Mouse (Mus musculus): ENCODE data around the gene Prmt1. TPM values are rescaled to one million over a fixed set of nuclear protein-coding genes. Genes with fewer than 3 reads are reported as not detected.

Prmt1 gene
- polyA plus RNA-seq, 1 experiment from 2014 or later = 355 TPM

GRCm38 (mm10) chr7:44986879-44987718, 731 bp upstream of the Prmt1 start:
- H3K4me2 ChIP-seq (ENCODE audit: low read depth, low read length) = peak overlapping the region; percentile 75
- WGBS = under 1% methylated on average over 29 of the region's 29 CpGs
- H3K4me1 ChIP-seq (ENCODE audit: control insufficient read depth, insufficient read depth, low read length) = peaks cover 28% of the 10 kb centered on the region
- H3K27me3 ChIP-seq (ENCODE audit: control insufficient read depth, insufficient read depth, low read length) = no peaks in the 10 kb centered on the region
- no peaks in the 10 kb centered on the region for H3K9me3 ChIP-seq (replicated peaks; ENCODE audit: control insufficient read depth, low read length)
- peak overlapping the region; percentile 94 for H3K27ac ChIP-seq (ENCODE audit: low read length)
- ATAC-seq (replicated peaks; ENCODE audit: extremely low read depth, insufficient read depth, low FRiP score) = 0 out of 2 replicates have a peak, but pooled peaks have one; percentile 5
- H3K36me3 ChIP-seq (ENCODE audit: control insufficient read depth, insufficient read depth) = peaks cover 12% of the 10 kb centered on the region
- peak overlapping the region; percentile 81 for H3K9ac ChIP-seq (ENCODE audit: low read length)
- H3K4me3 ChIP-seq (ENCODE audit: low read length) = peak overlapping the region; percentile 99

- under 1% methylated on average over 44 of the region's 45 CpGs for WGBS
- Histone ChIP-seq H3K9ac (ENCODE audit: low read length) (peak overlapping the region; percentile 99), H3K4me2 (ENCODE audit: low read depth, low read length) (peak overlapping the region; percentile 82), H3K4me1 (ENCODE audit: control insufficient read depth, insufficient read depth, low read length) (peaks cover 28% of the 10 kb centered on the region), H3K9me3 (replicated peaks; ENCODE audit: control insufficient read depth, low read length) (no peaks in the 10 kb centered on the region), H3K27ac (ENCODE audit: low read length) (peak overlapping the region; percentile 97), H3K4me3 (ENCODE audit: low read length) (peak overlapping the region; percentile 99), H3K36me3 (ENCODE audit: control insufficient read depth, insufficient read depth) (peaks cover 22% of the 10 kb centered on the region), H3K27me3 (ENCODE audit: control insufficient read depth, insufficient read depth, low read length) (no peaks in the 10 kb centered on the region)
- no peak for ATAC-seq (replicated peaks; ENCODE audit: extremely low read depth, insufficient read depth, low FRiP score)
Observed at GRCm38 (mm10) chr7:44985595-44986191, 675 bp downstream of the Prmt1 start.

- Histone ChIP-seq H3K9me3 (replicated peaks; ENCODE audit: control insufficient read depth, low read length) (no peaks in the 10 kb centered on the region), H3K27me3 (ENCODE audit: control insufficient read depth, insufficient read depth, low read length) (no peaks in the 10 kb centered on the region), H3K9ac (ENCODE audit: low read length) (peak overlapping the region; percentile 41; the same call in 1 of the 2 replicates), H3K36me3 (ENCODE audit: control insufficient read depth, insufficient read depth) (peaks cover 24% of the 10 kb centered on the region), H3K4me3 (ENCODE audit: low read length) (peak overlapping the region; percentile 99; the same call in 1 of the 2 replicates), H3K4me2 (ENCODE audit: low read depth, low read length) (peak overlapping the region; percentile 82), H3K27ac (ENCODE audit: low read length) (peak overlapping the region; percentile 97), H3K4me1 (ENCODE audit: control insufficient read depth, insufficient read depth, low read length) (peaks cover 28% of the 10 kb centered on the region)
- WGBS = 35% methylated on average over 3 of the region's 3 CpGs
- ATAC-seq (replicated peaks; ENCODE audit: extremely low read depth, insufficient read depth, low FRiP score) = no peak
Observed at GRCm38 (mm10) chr7:44984833-44985164, 1.6 kb downstream of the Prmt1 start.

GRCm38 (mm10) chr7:44983944-44984832, 2.2 kb downstream of the Prmt1 start:
- no peaks in the 10 kb centered on the region for H3K27me3 ChIP-seq (ENCODE audit: control insufficient read depth, insufficient read depth, low read length)
- 68% methylated on average over 7 of the region's 7 CpGs for WGBS
- peak overlapping the region; percentile 97 for H3K27ac ChIP-seq (ENCODE audit: low read length)
- H3K36me3 ChIP-seq (ENCODE audit: control insufficient read depth, insufficient read depth) = peaks cover 29% of the 10 kb centered on the region
- peak overlapping the region; percentile 82; the same call in 1 of the 2 replicates for H3K4me2 ChIP-seq (ENCODE audit: low read depth, low read length)
- peaks cover 27% of the 10 kb centered on the region for H3K4me1 ChIP-seq (ENCODE audit: control insufficient read depth, insufficient read depth, low read length)
- no peaks in the 10 kb centered on the region for H3K9me3 ChIP-seq (replicated peaks; ENCODE audit: control insufficient read depth, low read length)
- ATAC-seq (replicated peaks; ENCODE audit: extremely low read depth, insufficient read depth, low FRiP score) = no peak
- H3K9ac ChIP-seq (ENCODE audit: low read length) = peak overlapping the region; percentile 41; the same call in 1 of the 2 replicates
- peak overlapping the region; percentile 99; the same call in 1 of the 2 replicates for H3K4me3 ChIP-seq (ENCODE audit: low read length)

- Histone ChIP-seq H3K36me3 (ENCODE audit: control insufficient read depth, insufficient read depth) (peaks cover 38% of the 10 kb centered on the region), H3K9ac (ENCODE audit: low read length) (no peak overlapping the region), H3K4me3 (ENCODE audit: low read length) (no peak overlapping the region), H3K27ac (ENCODE audit: low read length) (peak overlapping the region; percentile 26), H3K4me2 (ENCODE audit: low read depth, low read length) (no peak overlapping the region), H3K9me3 (replicated peaks; ENCODE audit: control insufficient read depth, low read length) (no peaks in the 10 kb centered on the region), H3K4me1 (ENCODE audit: control insufficient read depth, insufficient read depth, low read length) (peaks cover 20% of the 10 kb centered on the region), H3K27me3 (ENCODE audit: control insufficient read depth, insufficient read depth, low read length) (no peaks in the 10 kb centered on the region)
- 27% methylated on average over 6 of the region's 6 CpGs for whole genome bisulfite sequencing
- ATAC-seq (replicated peaks; ENCODE audit: extremely low read depth, insufficient read depth, low FRiP score) = no peak
Observed at GRCm38 (mm10) chr7:44983085-44983484, 3.3 kb downstream of the Prmt1 start.

- WGBS = 91% methylated on average over 8 of the region's 8 CpGs
- peaks cover 15% of the 10 kb centered on the region for H3K4me1 ChIP-seq (ENCODE audit: control insufficient read depth, insufficient read depth, low read length)
Observed at GRCm38 (mm10) chr7:44981539-44981938, 4.8 kb downstream of the Prmt1 start.

GRCm38 (mm10) chr7:44978300-44978699, 8.1 kb downstream of the Prmt1 start:
- Histone ChIP-seq H3K27me3 (ENCODE audit: control insufficient read depth, insufficient read depth, low read length) (no peaks in the 10 kb centered on the region), H3K9me3 (replicated peaks; ENCODE audit: control insufficient read depth, low read length) (no peaks in the 10 kb centered on the region), H3K36me3 (ENCODE audit: control insufficient read depth, insufficient read depth) (peaks cover 56% of the 10 kb centered on the region), H3K4me3 (ENCODE audit: low read length) (no peak overlapping the region), H3K9ac (ENCODE audit: low read length) (no peak overlapping the region), H3K4me2 (ENCODE audit: low read depth, low read length) (no peak overlapping the region), H3K4me1 (ENCODE audit: control insufficient read depth, insufficient read depth, low read length) (peaks cover 2% of the 10 kb centered on the region; the same call in 1 of the 2 replicates), H3K27ac (ENCODE audit: low read length) (no peak overlapping the region)
- ATAC-seq (replicated peaks; ENCODE audit: extremely low read depth, insufficient read depth, low FRiP score) = no peak
- WGBS = 90% methylated on average over 3 of the region's 3 CpGs

More at GRCm38 (mm10) chr7:44981539-44981938, 4.8 kb downstream of the Prmt1 start:
- no peaks in the 10 kb centered on the region for H3K27me3 ChIP-seq (ENCODE audit: control insufficient read depth, insufficient read depth, low read length)
- H3K36me3 ChIP-seq (ENCODE audit: control insufficient read depth, insufficient read depth) = peaks cover 51% of the 10 kb centered on the region
- ATAC-seq (replicated peaks; ENCODE audit: extremely low read depth, insufficient read depth, low FRiP score) = no peak
- no peak overlapping the region for H3K9ac ChIP-seq (ENCODE audit: low read length)
- no peak overlapping the region for H3K4me3 ChIP-seq (ENCODE audit: low read length)
- H3K9me3 ChIP-seq (replicated peaks; ENCODE audit: control insufficient read depth, low read length) = no peaks in the 10 kb centered on the region
- H3K4me2 ChIP-seq (ENCODE audit: low read depth, low read length) = no peak overlapping the region
- no peak overlapping the region for H3K27ac ChIP-seq (ENCODE audit: low read length)

GRCm38 (mm10) chr7:44975117-44975419, 11.3 kb downstream of the Prmt1 start:
- ATAC-seq (replicated peaks; ENCODE audit: extremely low read depth, insufficient read depth, low FRiP score) = no peak
- H3K27me3 ChIP-seq (ENCODE audit: control insufficient read depth, insufficient read depth, low read length) = no peaks in the 10 kb centered on the region
- H3K4me1 ChIP-seq (ENCODE audit: control insufficient read depth, insufficient read depth, low read length) = peaks cover 10% of the 10 kb centered on the region
- peaks cover 36% of the 10 kb centered on the region for H3K36me3 ChIP-seq (ENCODE audit: control insufficient read depth, insufficient read depth)
- no peak overlapping the region for H3K27ac ChIP-seq (ENCODE audit: low read length)
- no peaks in the 10 kb centered on the region for H3K9me3 ChIP-seq (replicated peaks; ENCODE audit: control insufficient read depth, low read length)
- no peak overlapping the region for H3K4me3 ChIP-seq (ENCODE audit: low read length)
- H3K9ac ChIP-seq (ENCODE audit: low read length) = no peak overlapping the region
- WGBS = 22% methylated on average over 6 of the region's 6 CpGs
- peak overlapping the region; percentile 50 for H3K4me2 ChIP-seq (ENCODE audit: low read depth, low read length)
